Mouse (Mus musculus) CH12.LX (cell line): ENCODE measurements around the gene Rnasek. TPM values are rescaled to one million over a fixed set of nuclear protein-coding genes. Genes with fewer than 3 reads are reported as not detected.

Experiments
- DNase-seq: peaks from one replicate; pipeline ENCODE4 v3.0.0-alpha.2; 2013; ENCODE audit errors: extremely low read depth
- H3K27ac ChIP-seq: 2 replicates; pipeline ENCODE4 v1.5.1; 2012; ENCODE audit warnings: low read depth, mild to moderate bottlenecking, control low read depth, moderate library complexity; ENCODE audit not compliant: insufficient read depth
- H3K27me3 ChIP-seq: replicated peaks from 2 replicates; pipeline ENCODE3; 2012; ENCODE audit warnings: inconsistent platforms
- H3K36me3 ChIP-seq, 2 experiments: replicated peaks in 1 of 2; 2 replicates each; pipeline versions ENCODE3 to v1.6.1; 2012; ENCODE audit warnings: inconsistent platforms in 1 of 2, low read length in 1 of 2, mild to moderate bottlenecking in 1 of 2, mixed read lengths in 1 of 2, moderate library complexity in 1 of 2; ENCODE audit not compliant: control insufficient read depth in 1 of 2, insufficient read depth in 1 of 2
- H3K4me1 ChIP-seq, 2 experiments: 2 replicates each; pipeline ENCODE4 v1.6.1; 2012; ENCODE audit warnings: inconsistent platforms in 1 of 2, moderate library complexity in 1 of 2; ENCODE audit not compliant: insufficient read depth in 2 of 2, control insufficient read depth in 1 of 2
- H3K4me2 ChIP-seq: 2 replicates; pipeline ENCODE4 v1.6.1; 2012; ENCODE audit warnings: low read depth, mild to moderate bottlenecking, control low read depth; ENCODE audit not compliant: poor library complexity, insufficient read depth, severe bottlenecking
- H3K4me3 ChIP-seq, 3 experiments: fragments of 150-350 bp in 1 of 3; sonication (generic) in 1 of 3; replicated peaks in 1 of 3; 2 replicates each; pipeline versions ENCODE3 to v1.5.1; 2011 to 2012; ENCODE audit warnings: low read depth in 2 of 3, low read length in 2 of 3, mild to moderate bottlenecking in 2 of 3, moderate library complexity in 2 of 3, control low read depth in 1 of 3, improper control_type of control experiment in 1 of 3, inconsistent platforms in 1 of 3, mixed read lengths in 1 of 3; ENCODE audit not compliant: poor library complexity in 1 of 3
- H3K79me2 ChIP-seq: replicated peaks from 2 replicates; pipeline ENCODE4 v1.6.1; 2012; ENCODE audit warnings: mild to moderate bottlenecking, moderate library complexity; ENCODE audit not compliant: control insufficient read depth, poor library complexity, insufficient read depth, severe bottlenecking; ENCODE audit errors: extremely low read depth
- H3K9ac ChIP-seq: 2 replicates; pipeline ENCODE4 v1.6.1; 2012; ENCODE audit warnings: low read depth, mild to moderate bottlenecking, control low read depth, moderate library complexity; ENCODE audit not compliant: insufficient read depth
- H3K9me3 ChIP-seq: replicated peaks from 2 replicates; pipeline ENCODE3; 2012; ENCODE audit warnings: low read length, inconsistent platforms, mixed read lengths
- CTCF ChIP-seq, 2 experiments: IDR thresholded peaks in 1 of 2; conservative IDR thresholded peaks in 1 of 2; 2 replicates each; pipeline ENCODE4 v1.5.1; 2011 to 2012; ENCODE audit warnings: low read depth in 2 of 2, low read length in 2 of 2, improper control_type of control experiment in 1 of 2, inconsistent platforms in 1 of 2, mild to moderate bottlenecking in 1 of 2, moderate library complexity in 1 of 2
- ELF1 ChIP-seq: IDR thresholded peaks from 2 replicates; pipeline ENCODE4 v1.6.1; 2014; ENCODE audit warnings: low read depth, mild to moderate bottlenecking, inconsistent platforms, low read length, improper control_type of control experiment
- GABPA ChIP-seq: IDR thresholded peaks from 2 replicates; pipeline ENCODE4 v1.6.1; 2012; ENCODE audit warnings: low read depth, low read length, improper control_type of control experiment, inconsistent platforms; ENCODE audit not compliant: insufficient replicate concordance
- IRF4 ChIP-seq: IDR thresholded peaks from 2 replicates; pipeline ENCODE4 v1.6.1; 2014; ENCODE audit warnings: low read depth, mild to moderate bottlenecking, inconsistent platforms, low read length, improper control_type of control experiment
- JUN ChIP-seq: IDR thresholded peaks from 2 replicates; pipeline ENCODE4 v1.6.1; 2011; ENCODE audit warnings: low read depth, mild to moderate bottlenecking, low read length, improper control_type of control experiment, moderate library complexity; ENCODE audit not compliant: insufficient read depth
- KAT2A ChIP-seq: IDR thresholded peaks from 2 replicates; pipeline ENCODE4 v1.6.1; 2012; ENCODE audit warnings: low read length, improper control_type of control experiment, inconsistent platforms; ENCODE audit not compliant: insufficient replicate concordance
- MAFK ChIP-seq: IDR thresholded peaks from 2 replicates; pipeline ENCODE4 v1.6.1; 2011; ENCODE audit warnings: low read length, improper control_type of control experiment; ENCODE audit not compliant: insufficient replicate concordance
- MAX ChIP-seq: IDR thresholded peaks from 2 replicates; pipeline ENCODE4 v1.6.1; 2011; ENCODE audit warnings: low read length, improper control_type of control experiment
- MAZ ChIP-seq: IDR thresholded peaks from 2 replicates; pipeline ENCODE4 v1.6.1; 2012; ENCODE audit warnings: low read depth, mild to moderate bottlenecking, inconsistent platforms, low read length, improper control_type of control experiment, moderate library complexity
- MXI1 ChIP-seq: IDR thresholded peaks from 2 replicates; pipeline ENCODE4 v1.6.1; 2011; ENCODE audit warnings: mild to moderate bottlenecking, low read depth, low read length, improper control_type of control experiment
- MYC ChIP-seq: IDR thresholded peaks from 2 replicates; pipeline ENCODE4 v1.6.1; 2011; ENCODE audit warnings: low read depth, mild to moderate bottlenecking, improper control_type of control experiment, low read length
- PAX5 ChIP-seq: IDR thresholded peaks from 2 replicates; pipeline ENCODE4 v1.6.1; 2012; ENCODE audit warnings: low read length, inconsistent platforms, mixed read lengths
- POLR2A ChIP-seq: IDR thresholded peaks from 2 replicates; pipeline ENCODE4 v1.6.1; 2011; ENCODE audit warnings: low read depth, mild to moderate bottlenecking, improper control_type of control experiment, low read length
- POLR2AphosphoS2 ChIP-seq: IDR thresholded peaks from 2 replicates; pipeline ENCODE4 v1.6.1; 2011; ENCODE audit warnings: low read depth, low read length, improper control_type of control experiment
- RAD21 ChIP-seq: IDR thresholded peaks from 2 replicates; pipeline ENCODE4 v1.6.1; 2011; ENCODE audit warnings: low read depth, mild to moderate bottlenecking, low read length, improper control_type of control experiment, moderate library complexity
- RCOR1 ChIP-seq: conservative IDR thresholded peaks from 2 replicates; pipeline ENCODE4 v1.6.1; 2012; ENCODE audit warnings: low read depth, mild to moderate bottlenecking, inconsistent platforms, low read length, improper control_type of control experiment
- SMC3 ChIP-seq: IDR thresholded peaks from 2 replicates; pipeline ENCODE4 v1.6.1; 2011; ENCODE audit warnings: low read depth, low read length, improper control_type of control experiment
- UBTF ChIP-seq: IDR thresholded peaks from 2 replicates; pipeline ENCODE4 v1.6.1; 2012; ENCODE audit warnings: low read depth, mild to moderate bottlenecking, inconsistent platforms, low read length, improper control_type of control experiment, moderate library complexity
- ZC3H11A ChIP-seq: IDR thresholded peaks from 2 replicates; pipeline ENCODE4 v1.6.1; 2012; ENCODE audit warnings: low read depth, mild to moderate bottlenecking, inconsistent platforms, low read length, improper control_type of control experiment
- ZKSCAN1 ChIP-seq: IDR thresholded peaks from 2 replicates; pipeline ENCODE4 v1.6.1; 2012; ENCODE audit warnings: low read depth, inconsistent platforms, low read length, improper control_type of control experiment, borderline replicate concordance
- dilution Hi-C: fragments of 300-500 bp; cut with MboI; formaldehyde crosslinking; loops from 2 replicates; pipeline ENCODE4 v1.14.3; 2020; ENCODE audit warnings: low sequenced_read_pairs; ENCODE audit not compliant: extremely low pct_unique_long_range_greater_than_20kb, extremely low pct_ligation_motif_present
- in situ Hi-C: fragments of 300-500 bp; cut with MboI; formaldehyde crosslinking; loops from 3 replicates; pipeline ENCODE4 v1.14.3; 2019; ENCODE audit warnings: low sequenced_read_pairs, low pct_ligation_motif_present, low pct_unique_long_range_greater_than_20kb, mixed read lengths
- polyA plus RNA-seq: library from polyadenylated mRNA; unstranded; fragments of >175 nt; gene quantifications from 2 replicates; pipeline ENCODE4 v1.2.1, GENCODE M21; 2012; ENCODE audit warnings: low read depth; ENCODE audit not compliant: insufficient read length
- total RNA-seq, 2 experiments: library from RNA; depleted of rRNA; stranded (reverse); fragments of 300-350 nt in 1 of 2; fragments of >200 nt in 1 of 2; gene quantifications; 2 replicates each; pipeline ENCODE4 v1.2.3; 2012 to 2014

Rnasek gene
- total and polyA plus RNA-seq, 3 experiments = 9.1 to 91.3 (median 25.6) TPM

DNA sequence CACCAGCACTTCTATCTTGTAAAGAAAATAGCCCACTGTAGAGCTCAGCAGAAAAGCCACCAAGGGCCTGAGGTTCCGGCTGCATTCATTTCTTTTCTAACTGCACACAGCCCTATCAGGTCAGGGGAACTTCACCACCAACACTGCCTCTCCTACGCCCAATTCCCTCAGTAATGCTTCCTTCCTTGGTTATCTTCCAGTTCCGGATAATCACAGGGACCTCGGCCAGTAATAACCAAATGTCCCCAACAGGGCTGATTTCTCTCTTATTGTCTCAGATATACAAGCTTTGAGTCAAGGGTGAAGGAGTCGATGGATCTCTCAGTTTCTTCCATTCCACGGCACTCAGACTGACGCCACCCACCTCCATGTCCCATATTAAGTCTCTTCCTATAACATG, 32.4 kb downstream of the Rnasek start:
- in situ Hi-C loops = no loop called here
- H3K79me2 ChIP-seq = no peaks in the 10 kb centered on the region

DNA sequence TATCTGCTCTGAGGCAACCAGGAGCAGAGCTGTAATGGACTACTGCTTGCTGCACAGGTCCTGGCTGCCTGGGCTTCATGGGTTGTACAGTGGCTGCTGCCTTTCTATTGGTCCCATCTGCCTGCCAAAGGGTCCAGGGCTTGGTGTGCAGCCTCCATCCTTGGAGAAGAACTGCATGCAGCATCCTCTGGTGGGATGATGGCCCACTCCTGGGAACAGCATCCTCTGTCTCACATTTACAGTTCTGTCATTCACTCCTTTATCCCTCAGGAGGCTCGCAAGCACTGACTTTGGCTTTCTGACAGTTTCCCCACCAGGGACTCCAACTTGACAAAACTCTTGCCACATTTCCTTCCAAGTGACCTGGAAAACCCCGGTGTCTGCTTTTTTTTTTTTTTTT, 32.8 kb downstream of the Rnasek start:
- in situ Hi-C loops (no loop called here), dilution Hi-C loops (no loop called here)
- Histone ChIP-seq H3K27me3 (peaks cover 36% of the 10 kb centered on the region), H3K4me2 (no peak overlapping the region), H3K36me3 (no peaks in the 10 kb centered on the region), H3K4me3 (no peak overlapping the region), H3K79me2 (no peaks in the 10 kb centered on the region), H3K9ac (no peak overlapping the region), H3K4me1 (peaks cover 3 to 5% of the 10 kb centered on the region in 2 experiments; a peak in 1 of 4 replicates), H3K9me3 (no peaks in the 10 kb centered on the region), H3K27ac (no peak overlapping the region)
- TF ChIP-seq MAZ (no peak), ZKSCAN1 (no peak), MAFK (no peak), POLR2AphosphoS2 (no peak), ELF1 (no peak), GABPA (no peak), MYC (no peak), MAX (no peak), IRF4 (no peak), JUN (no peak), UBTF (no peak), ZC3H11A (no peak), PAX5 (no peak)
- no peak for DNase-seq

More for the DNA sequence above, 32.4 kb downstream of the Rnasek start:
- dilution Hi-C loops = no loop called here
- no peak for DNase-seq
- Histone ChIP-seq H3K9me3 (no peaks in the 10 kb centered on the region), H3K9ac (no peak overlapping the region), H3K36me3 (no peaks in the 10 kb centered on the region), H3K4me2 (no peak overlapping the region), H3K4me1 (peaks cover under 1 to 1% of the 10 kb centered on the region in 2 experiments; a peak in 1 of 4 replicates), H3K27me3 (peaks cover 36% of the 10 kb centered on the region), H3K27ac (no peak overlapping the region), H3K4me3 (no peak overlapping the region)
- TF ChIP-seq ZKSCAN1 = no peak
- TF ChIP-seq PAX5 = no peak
- no peak for TF ChIP-seq GABPA
- no peak for TF ChIP-seq CTCF (conservative IDR thresholded peaks at IDR 0.05 in 1 of 2, IDR thresholded peaks at IDR 0.05 in 1 of 2; ENCODE audit: low read depth in 2 of 2, low read length in 2 of 2)
- no peak for TF ChIP-seq KAT2A
- TF ChIP-seq MYC = no peak
- no peak for TF ChIP-seq POLR2A
- no peak for TF ChIP-seq RCOR1
- TF ChIP-seq MXI1 = no peak
- TF ChIP-seq RAD21 = no peak
- TF ChIP-seq SMC3 = no peak
- TF ChIP-seq JUN = no peak
